Mouse (Mus musculus): Measurements from ENCODE around the gene Tbcel. TPM values are rescaled to one million over a fixed set of nuclear protein-coding genes. Genes with fewer than 3 reads are reported as not detected.
A peak's percentile ranks its signal among the peaks of the same experiment; 100 is the strongest.

Tbcel gene
- polyA plus RNA-seq, 1 experiment from 2014 or later, result 5.0 TPM

- H3K27ac ChIP-seq (ENCODE audit: low read length), result no peak overlapping the region
- no peak for ATAC-seq
- 35% methylated on average over 4 of the region's 4 CpGs for WGBS
Observed at GRCm38 (mm10) chr9:42471214-42471613, 36.4 kb downstream of the Tbcel start.

GRCm38 (mm10) chr9:42469323-42469722, 38.3 kb downstream of the Tbcel start:
- no peak overlapping the region for H3K27ac ChIP-seq (ENCODE audit: low read length)
- no peaks in the 10 kb centered on the region for H3K27me3 ChIP-seq (replicated peaks; ENCODE audit: control insufficient read depth, insufficient read depth, low read length)
- H3K9me3 ChIP-seq (ENCODE audit: control insufficient read depth, low read length), result no peaks in the 10 kb centered on the region
- H3K4me1 ChIP-seq (replicated peaks; ENCODE audit: control insufficient read depth, insufficient read depth, low read length), result peaks cover 20% of the 10 kb centered on the region
- no peak overlapping the region for H3K4me3 ChIP-seq (replicated peaks; ENCODE audit: low read length)
- no peak for ATAC-seq
- H3K9ac ChIP-seq (replicated peaks; ENCODE audit: low read depth, low read length), result no peak overlapping the region
- H3K36me3 ChIP-seq (ENCODE audit: control insufficient read depth, insufficient read depth), result no peaks in the 10 kb centered on the region
- WGBS, result 96% methylated on average over 15 of the region's 15 CpGs
- H3K4me2 ChIP-seq (ENCODE audit: low read length), result no peak overlapping the region

More at GRCm38 (mm10) chr9:42471214-42471613, 36.4 kb downstream of the Tbcel start:
- H3K4me2 ChIP-seq (ENCODE audit: low read length), result peak overlapping the region; percentile 78
- H3K27me3 ChIP-seq (replicated peaks; ENCODE audit: control insufficient read depth, insufficient read depth, low read length), result no peaks in the 10 kb centered on the region
- H3K9ac ChIP-seq (replicated peaks; ENCODE audit: low read depth, low read length), result peak overlapping the region; percentile 85
- H3K36me3 ChIP-seq (ENCODE audit: control insufficient read depth, insufficient read depth), result no peaks in the 10 kb centered on the region
- no peaks in the 10 kb centered on the region for H3K9me3 ChIP-seq (ENCODE audit: control insufficient read depth, low read length)
- peaks cover 20% of the 10 kb centered on the region for H3K4me1 ChIP-seq (replicated peaks; ENCODE audit: control insufficient read depth, insufficient read depth, low read length)
- peak overlapping the region; percentile 71 for H3K4me3 ChIP-seq (replicated peaks; ENCODE audit: low read length)

- Histone ChIP-seq H3K4me2 (ENCODE audit: low read length) (no peak overlapping the region), H3K27ac (ENCODE audit: low read length) (no peak overlapping the region), H3K4me1 (replicated peaks; ENCODE audit: control insufficient read depth, insufficient read depth, low read length) (peaks cover 25% of the 10 kb centered on the region), H3K36me3 (ENCODE audit: control insufficient read depth, insufficient read depth) (no peaks in the 10 kb centered on the region), H3K27me3 (replicated peaks; ENCODE audit: control insufficient read depth, insufficient read depth, low read length) (no peaks in the 10 kb centered on the region), H3K9ac (replicated peaks; ENCODE audit: low read depth, low read length) (no peak overlapping the region), H3K4me3 (replicated peaks; ENCODE audit: low read length) (no peak overlapping the region), H3K9me3 (ENCODE audit: control insufficient read depth, low read length) (no peaks in the 10 kb centered on the region)
- WGBS, result 97% methylated on average over 5 of the region's 5 CpGs
- ATAC-seq, result no peak
Observed at GRCm38 (mm10) chr9:42468360-42468759, 39.2 kb downstream of the Tbcel start.

- Histone ChIP-seq H3K27me3 (replicated peaks; ENCODE audit: control insufficient read depth, insufficient read depth, low read length) (no peaks in the 10 kb centered on the region), H3K9me3 (ENCODE audit: control insufficient read depth, low read length) (no peaks in the 10 kb centered on the region), H3K36me3 (ENCODE audit: control insufficient read depth, insufficient read depth) (no peaks in the 10 kb centered on the region), H3K4me2 (ENCODE audit: low read length) (no peak overlapping the region), H3K9ac (replicated peaks; ENCODE audit: low read depth, low read length) (no peak overlapping the region), H3K27ac (ENCODE audit: low read length) (no peak overlapping the region), H3K4me3 (replicated peaks; ENCODE audit: low read length) (no peak overlapping the region), H3K4me1 (replicated peaks; ENCODE audit: control insufficient read depth, insufficient read depth, low read length) (peaks cover 26% of the 10 kb centered on the region)
- 81% methylated on average over 12 of the region's 12 CpGs for WGBS
- no peak for ATAC-seq
Observed at GRCm38 (mm10) chr9:42467116-42467815, 40.3 kb downstream of the Tbcel start.

- no peaks in the 10 kb centered on the region for H3K36me3 ChIP-seq (ENCODE audit: control insufficient read depth, insufficient read depth)
- WGBS, result 83% methylated on average over 5 of the region's 5 CpGs
- no peak overlapping the region for H3K4me2 ChIP-seq (ENCODE audit: low read length)
- no peak overlapping the region for H3K4me3 ChIP-seq (replicated peaks; ENCODE audit: low read length)
- H3K9ac ChIP-seq (replicated peaks; ENCODE audit: low read depth, low read length), result no peak overlapping the region
- no peaks in the 10 kb centered on the region for H3K27me3 ChIP-seq (replicated peaks; ENCODE audit: control insufficient read depth, insufficient read depth, low read length)
- H3K9me3 ChIP-seq (ENCODE audit: control insufficient read depth, low read length), result no peaks in the 10 kb centered on the region
- H3K4me1 ChIP-seq (replicated peaks; ENCODE audit: control insufficient read depth, insufficient read depth, low read length), result peaks cover 19% of the 10 kb centered on the region
- H3K27ac ChIP-seq (ENCODE audit: low read length), result no peak overlapping the region
- no peak for ATAC-seq
Observed at GRCm38 (mm10) chr9:42465661-42466091, 41.9 kb downstream of the Tbcel start.

- Histone ChIP-seq H3K27ac (ENCODE audit: low read length) (no peak overlapping the region), H3K4me2 (ENCODE audit: low read length) (no peak overlapping the region), H3K9ac (replicated peaks; ENCODE audit: low read depth, low read length) (no peak overlapping the region), H3K9me3 (ENCODE audit: control insufficient read depth, low read length) (no peaks in the 10 kb centered on the region), H3K36me3 (ENCODE audit: control insufficient read depth, insufficient read depth) (no peaks in the 10 kb centered on the region), H3K4me3 (replicated peaks; ENCODE audit: low read length) (no peak overlapping the region), H3K27me3 (replicated peaks; ENCODE audit: control insufficient read depth, insufficient read depth, low read length) (no peaks in the 10 kb centered on the region), H3K4me1 (replicated peaks; ENCODE audit: control insufficient read depth, insufficient read depth, low read length) (peaks cover 16% of the 10 kb centered on the region)
- no peak for ATAC-seq
- 92% methylated on average over 9 of the region's 9 CpGs for WGBS
Observed at GRCm38 (mm10) chr9:42464181-42464580, 43.4 kb downstream of the Tbcel start.

GRCm38 (mm10) chr9:42463220-42463989, 44.2 kb downstream of the Tbcel start:
- Histone ChIP-seq H3K27me3 (replicated peaks; ENCODE audit: control insufficient read depth, insufficient read depth, low read length) (no peaks in the 10 kb centered on the region), H3K36me3 (ENCODE audit: control insufficient read depth, insufficient read depth) (no peaks in the 10 kb centered on the region), H3K9me3 (ENCODE audit: control insufficient read depth, low read length) (no peaks in the 10 kb centered on the region), H3K27ac (ENCODE audit: low read length) (peak overlapping the region; percentile 26; the same call in 1 of the 2 replicates), H3K9ac (replicated peaks; ENCODE audit: low read depth, low read length) (no peak overlapping the region), H3K4me1 (replicated peaks; ENCODE audit: control insufficient read depth, insufficient read depth, low read length) (peaks cover 16% of the 10 kb centered on the region), H3K4me2 (ENCODE audit: low read length) (no peak overlapping the region), H3K4me3 (replicated peaks; ENCODE audit: low read length) (no peak overlapping the region)
- WGBS, result 40% methylated on average over 8 of the region's 8 CpGs
- peak; percentile 80 for ATAC-seq

- Histone ChIP-seq H3K36me3 (ENCODE audit: control insufficient read depth, insufficient read depth) (no peaks in the 10 kb centered on the region), H3K27ac (ENCODE audit: low read length) (no peak overlapping the region), H3K4me3 (replicated peaks; ENCODE audit: low read length) (no peak overlapping the region), H3K4me2 (ENCODE audit: low read length) (no peak overlapping the region), H3K9me3 (ENCODE audit: control insufficient read depth, low read length) (no peaks in the 10 kb centered on the region), H3K4me1 (replicated peaks; ENCODE audit: control insufficient read depth, insufficient read depth, low read length) (peaks cover 15% of the 10 kb centered on the region), H3K9ac (replicated peaks; ENCODE audit: low read depth, low read length) (no peak overlapping the region), H3K27me3 (replicated peaks; ENCODE audit: control insufficient read depth, insufficient read depth, low read length) (no peaks in the 10 kb centered on the region)
- no peak for ATAC-seq
- 87% methylated on average over 7 of the region's 7 CpGs for WGBS
Observed at GRCm38 (mm10) chr9:42462585-42463219, 44.9 kb downstream of the Tbcel start.

- WGBS, result 81% methylated on average over 11 of the region's 11 CpGs
- Histone ChIP-seq H3K9ac (replicated peaks; ENCODE audit: low read depth, low read length) (no peak overlapping the region), H3K9me3 (ENCODE audit: control insufficient read depth, low read length) (no peaks in the 10 kb centered on the region), H3K4me3 (replicated peaks; ENCODE audit: low read length) (no peak overlapping the region), H3K4me2 (ENCODE audit: low read length) (no peak overlapping the region), H3K27me3 (replicated peaks; ENCODE audit: control insufficient read depth, insufficient read depth, low read length) (no peaks in the 10 kb centered on the region), H3K36me3 (ENCODE audit: control insufficient read depth, insufficient read depth) (no peaks in the 10 kb centered on the region), H3K27ac (ENCODE audit: low read length) (no peak overlapping the region), H3K4me1 (replicated peaks; ENCODE audit: control insufficient read depth, insufficient read depth, low read length) (peaks cover 14% of the 10 kb centered on the region)
- no peak for ATAC-seq
Observed at GRCm38 (mm10) chr9:42461390-42462108, 46.1 kb downstream of the Tbcel start.

All from forebrain, embryonic 16.5 days (tissue).